Mouse (Mus musculus): Measurements from ENCODE around the gene Exoc2.

Exoc2 gene

DNA sequence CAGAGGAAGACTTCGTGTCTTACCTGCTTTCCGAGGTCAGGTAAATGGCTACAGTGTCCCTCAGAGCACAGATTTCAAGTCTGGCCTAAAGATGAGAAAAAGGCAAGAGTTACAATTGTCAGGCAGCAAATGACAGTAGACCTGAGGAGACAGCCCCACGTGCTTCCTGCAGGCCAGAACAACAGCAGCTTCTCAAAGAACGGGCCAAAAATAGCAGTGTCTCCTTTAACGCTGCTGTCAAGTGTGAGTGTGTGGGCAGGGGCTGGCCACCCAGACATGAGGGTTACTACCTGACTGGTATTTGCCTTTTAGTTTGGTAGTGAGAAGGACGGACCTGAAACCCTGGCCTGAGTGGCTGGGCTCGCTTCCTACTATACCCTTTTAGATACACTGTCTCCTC lies 153.3 kb downstream of the Exoc2 start:
- in situ Hi-C loops (cut with MboI) = no loop called here

DNA sequence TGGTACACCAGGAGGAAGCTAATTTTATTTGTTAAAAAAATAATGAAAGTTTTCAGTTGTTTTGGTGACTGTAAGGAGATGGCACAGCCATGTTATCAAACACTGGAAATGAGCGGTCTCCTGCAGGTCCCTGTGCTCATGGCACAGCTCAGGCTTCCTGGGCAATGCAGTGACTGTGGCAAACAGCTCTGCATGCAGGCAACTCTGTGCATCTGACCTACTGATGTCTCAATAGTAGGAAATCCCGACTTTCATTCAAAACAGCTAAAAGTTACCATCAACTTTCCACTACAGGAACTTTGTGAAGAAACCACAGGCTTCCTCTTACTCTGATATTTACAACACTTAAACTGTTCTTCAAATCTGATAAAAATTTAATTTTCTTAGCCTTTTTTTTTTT lies 154.0 kb downstream of the Exoc2 start:
- in situ Hi-C loops (cut with MboI) = no loop called here

DNA sequence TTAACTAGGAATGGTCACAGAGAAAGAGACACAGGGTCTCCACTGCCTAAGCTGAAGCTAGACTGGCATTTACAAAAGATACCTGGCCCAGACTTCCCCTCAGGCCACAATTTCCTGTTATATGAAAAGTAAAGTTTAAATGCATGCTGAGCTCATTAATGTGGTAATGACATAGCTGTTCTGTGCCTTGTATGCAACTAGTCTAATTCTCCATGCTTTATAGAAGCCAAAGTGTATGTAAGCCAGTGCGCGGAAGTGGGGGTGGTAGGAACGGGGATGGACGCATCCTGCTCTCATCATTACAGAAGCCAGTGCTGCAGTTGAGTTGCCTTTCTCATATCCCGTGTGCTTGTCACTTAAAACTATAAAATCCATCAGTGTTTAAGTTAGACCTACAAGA lies 156.5 kb downstream of the Exoc2 start:
- in situ Hi-C loops (cut with MboI) = no loop called here

DNA sequence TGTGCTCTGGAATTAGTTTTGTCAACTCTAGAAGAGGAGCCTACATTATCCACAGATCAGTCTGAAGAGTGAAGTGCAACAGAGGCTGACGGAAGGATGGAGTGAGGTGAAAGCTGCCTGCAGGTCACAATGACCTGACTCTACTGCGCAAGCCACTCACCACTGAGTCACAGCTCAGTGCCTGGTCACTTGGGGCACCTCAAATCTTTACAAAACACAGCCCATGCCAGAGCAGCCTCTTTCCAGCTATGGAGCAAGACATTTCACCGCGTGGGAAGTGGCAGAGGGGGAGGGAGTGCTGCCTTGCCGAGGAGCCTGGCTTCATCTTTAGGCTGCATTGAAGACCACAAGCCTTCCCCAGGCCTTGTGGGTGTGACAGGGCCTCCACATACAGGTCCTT lies 159.6 kb downstream of the Exoc2 start:
- in situ Hi-C loops (cut with MboI) = no loop called here

DNA sequence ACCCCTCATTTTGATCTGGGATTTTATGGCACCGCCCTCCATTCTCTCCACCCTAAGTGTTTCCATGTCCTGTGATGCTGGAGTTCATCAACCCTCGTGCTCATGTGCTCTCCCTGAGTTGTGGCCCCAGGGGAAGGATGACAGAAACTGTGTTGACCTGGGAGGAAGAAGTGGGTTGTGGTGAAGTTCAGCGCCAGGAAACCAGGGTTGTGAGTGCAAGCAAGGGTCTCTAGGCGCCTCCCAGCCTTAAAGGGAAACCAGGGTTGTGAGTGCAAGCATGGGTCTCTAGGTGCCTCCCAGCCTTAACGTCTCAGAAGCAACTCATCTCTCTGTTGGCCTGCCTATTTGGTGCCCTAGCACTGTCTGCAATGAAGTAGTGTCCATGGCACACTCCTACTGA lies 160.4 kb downstream of the Exoc2 start:
- in situ Hi-C loops (cut with MboI) = no loop called here

DNA sequence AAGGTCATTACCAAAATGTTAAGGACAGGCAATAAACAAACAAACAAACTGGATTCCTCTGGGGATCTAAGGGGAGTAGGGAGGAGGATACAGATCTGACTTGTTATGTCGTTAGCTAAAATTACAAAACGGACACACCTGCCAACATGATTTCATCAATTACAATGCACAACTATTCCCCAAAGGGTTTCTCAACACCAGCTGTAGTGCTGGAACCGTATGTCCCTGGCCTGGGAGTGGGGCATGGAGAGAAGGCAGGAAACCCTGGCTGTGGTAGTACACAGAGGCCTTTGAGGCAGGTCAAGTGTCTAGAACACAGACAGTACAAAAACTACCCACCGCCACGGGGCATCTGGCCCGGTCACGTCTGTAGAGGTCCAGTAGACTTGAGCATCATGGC lies 164.7 kb downstream of the Exoc2 start:
- in situ Hi-C loops (cut with MboI) = no loop called here

DNA sequence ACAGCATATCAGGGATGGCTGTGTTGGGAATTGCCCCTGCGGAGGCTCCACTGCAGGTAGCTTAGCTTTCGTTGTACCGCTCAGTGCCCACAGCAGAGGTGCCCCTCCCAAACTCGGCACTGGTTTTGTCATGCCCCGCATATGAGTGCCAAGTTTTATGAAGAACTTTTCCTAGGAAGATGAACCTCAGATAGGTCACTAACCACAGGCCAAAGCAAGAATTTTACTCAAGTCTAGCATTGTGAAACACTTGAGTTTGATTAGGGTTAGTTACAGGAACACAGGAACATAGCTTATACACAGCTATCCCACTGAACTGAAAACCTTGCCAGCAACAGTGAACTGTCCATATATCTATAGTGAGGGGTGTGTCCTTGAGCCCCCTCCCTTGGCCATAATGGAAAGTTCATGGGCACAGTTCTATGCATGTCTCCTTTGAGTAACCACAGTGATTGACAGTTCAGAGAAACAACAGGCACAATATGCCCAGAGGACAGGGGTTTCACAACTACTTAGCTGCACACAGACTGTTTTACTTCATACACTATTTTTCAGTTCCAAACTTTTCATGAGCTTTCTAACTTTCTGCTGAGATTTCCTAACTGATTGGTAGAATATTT lies 171.4 kb downstream of the Exoc2 start:
- in situ Hi-C loops (cut with MboI) = no loop called here

DNA sequence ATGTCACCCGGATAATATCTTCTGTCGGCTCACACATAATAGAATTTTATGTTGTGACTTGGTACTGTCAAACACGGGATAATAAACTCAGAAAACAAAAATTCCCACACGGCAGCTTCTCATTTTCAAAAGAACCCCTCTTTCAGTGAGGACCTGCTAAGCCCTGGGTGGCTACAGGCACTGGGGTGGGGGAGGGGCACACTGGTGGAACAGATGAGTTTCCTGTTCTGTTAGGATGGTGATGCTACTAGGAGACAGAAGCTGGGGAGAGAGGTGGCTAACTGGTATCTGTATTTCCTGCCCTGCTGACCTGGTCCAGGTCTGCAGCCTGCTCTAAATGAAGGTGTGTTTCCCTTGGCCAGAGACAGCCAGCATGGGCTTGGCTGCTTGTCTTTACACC lies 172.0 kb downstream of the Exoc2 start:
- in situ Hi-C loops (cut with MboI) = no loop called here

DNA sequence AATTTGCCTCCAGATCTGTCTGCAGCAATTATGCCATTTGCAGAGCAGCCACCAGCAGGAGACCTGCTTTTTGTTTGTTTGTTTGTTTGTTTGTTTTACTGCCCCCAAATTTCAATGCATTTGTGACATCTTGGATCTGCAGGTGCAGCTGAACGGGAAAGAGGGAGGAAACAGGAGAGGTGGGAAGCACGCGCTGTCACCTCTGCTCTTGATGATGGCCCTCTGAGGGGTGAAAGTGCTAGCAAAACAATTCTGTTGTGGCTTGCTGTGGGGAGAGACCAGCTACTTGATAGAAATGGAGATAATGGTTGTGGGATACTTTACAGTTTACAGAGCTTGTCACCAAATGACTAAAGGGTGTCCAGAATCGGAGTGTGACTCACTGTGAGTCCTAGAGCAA lies 177.9 kb downstream of the Exoc2 start:
- in situ Hi-C loops (cut with MboI) = no loop called here

DNA sequence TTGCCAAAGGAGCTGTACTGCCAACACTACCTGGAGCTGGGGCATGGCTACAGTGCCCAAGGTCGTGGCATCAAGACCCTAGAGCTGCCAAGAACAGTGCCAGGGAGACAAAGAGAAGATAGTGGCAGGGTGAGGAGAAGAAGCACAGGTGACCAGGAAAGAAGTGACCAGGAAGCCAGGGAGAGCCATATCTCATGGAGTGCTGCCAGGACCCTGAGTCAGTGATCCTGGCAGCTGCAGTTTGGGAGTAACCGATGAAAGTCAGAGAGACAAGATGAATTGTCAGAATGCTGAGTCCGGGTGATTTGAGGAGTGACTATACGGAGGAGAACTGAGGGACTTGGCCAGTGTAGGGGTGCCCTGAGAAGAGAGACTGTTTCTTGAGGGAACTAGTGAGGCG lies 180.3 kb downstream of the Exoc2 start:
- in situ Hi-C loops (cut with MboI) = no loop called here

DNA sequence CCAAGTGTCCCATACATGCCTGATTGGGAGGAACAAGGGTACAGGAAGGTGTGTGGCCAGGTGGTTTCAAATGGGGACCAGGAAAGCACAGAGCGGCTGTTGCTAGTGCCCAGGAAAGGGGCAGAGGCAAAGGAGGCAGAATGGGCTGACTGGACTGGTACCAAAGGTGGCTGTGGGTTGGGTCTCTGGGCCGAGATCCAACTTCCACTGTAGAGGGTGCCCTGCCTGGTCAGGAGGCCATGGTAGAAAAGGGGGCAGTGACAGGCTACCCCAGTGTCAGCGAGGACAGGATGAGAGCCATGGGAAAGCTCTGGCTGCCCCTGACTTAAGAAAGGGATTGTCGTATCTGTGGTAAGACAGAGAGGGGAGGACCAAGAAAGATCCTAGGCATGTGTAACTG lies 180.7 kb downstream of the Exoc2 start:
- in situ Hi-C loops (cut with MboI) = no loop called here

DNA sequence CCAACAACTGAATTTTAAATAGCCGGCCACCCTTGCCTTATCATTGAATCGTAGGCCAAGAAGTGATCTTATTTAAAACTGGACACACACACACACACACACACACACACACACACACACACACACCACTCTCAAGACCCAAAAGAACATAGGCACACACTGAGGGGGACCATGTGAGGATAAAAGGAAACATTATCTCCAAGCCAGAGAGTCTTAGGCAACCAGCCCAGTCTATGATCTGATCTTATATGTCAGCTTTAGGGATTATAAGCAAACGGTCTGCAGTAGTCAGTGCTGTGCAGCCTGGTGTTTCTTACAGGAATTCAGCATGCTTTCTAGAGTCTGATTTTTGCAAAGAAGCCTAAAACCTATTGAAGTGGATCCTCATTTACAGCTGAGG lies 181.2 kb downstream of the Exoc2 start:
- in situ Hi-C loops (cut with MboI) = no loop called here

DNA sequence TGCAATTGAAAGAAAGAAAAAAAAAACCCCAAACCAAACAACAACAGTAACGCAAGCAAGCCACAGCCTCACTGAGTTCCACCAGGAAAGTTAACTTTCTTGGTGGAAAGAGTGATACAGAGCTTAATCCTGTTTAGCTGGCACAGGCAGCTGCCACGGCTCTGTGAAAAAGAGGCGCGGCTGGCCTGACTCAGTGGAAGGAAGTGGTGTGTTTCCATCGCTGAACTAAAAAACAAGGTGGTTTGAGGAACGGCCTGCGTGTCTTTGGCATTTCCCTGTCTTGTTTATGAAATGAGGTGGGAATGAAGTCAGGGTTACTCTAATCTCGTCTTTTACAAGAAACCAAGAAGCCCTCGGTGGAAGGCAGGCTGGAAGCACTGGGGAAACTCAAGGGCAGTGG lies 181.6 kb downstream of the Exoc2 start:
- in situ Hi-C loops (cut with MboI) = no loop called here

DNA sequence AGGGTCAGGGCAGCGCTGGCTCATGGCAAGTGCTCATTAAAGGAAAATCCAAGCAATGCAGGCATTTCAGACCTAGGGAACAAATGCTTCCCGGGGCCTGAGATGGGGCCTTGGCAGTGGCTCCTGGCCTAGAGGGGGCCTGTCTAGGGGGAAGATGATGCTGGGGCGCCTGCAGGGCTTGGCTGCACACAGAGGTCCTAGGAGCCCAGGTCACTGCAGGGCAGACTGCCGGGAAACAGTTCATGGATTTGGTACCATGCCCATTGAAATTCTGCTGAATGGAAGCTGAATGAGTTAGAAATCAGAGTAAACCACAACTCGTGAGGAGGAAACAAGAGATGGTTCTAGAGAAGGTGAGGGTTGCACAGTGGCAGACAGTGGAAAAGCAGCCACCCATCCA lies 183.9 kb downstream of the Exoc2 start:
- in situ Hi-C loops (cut with MboI) = no loop called here

DNA sequence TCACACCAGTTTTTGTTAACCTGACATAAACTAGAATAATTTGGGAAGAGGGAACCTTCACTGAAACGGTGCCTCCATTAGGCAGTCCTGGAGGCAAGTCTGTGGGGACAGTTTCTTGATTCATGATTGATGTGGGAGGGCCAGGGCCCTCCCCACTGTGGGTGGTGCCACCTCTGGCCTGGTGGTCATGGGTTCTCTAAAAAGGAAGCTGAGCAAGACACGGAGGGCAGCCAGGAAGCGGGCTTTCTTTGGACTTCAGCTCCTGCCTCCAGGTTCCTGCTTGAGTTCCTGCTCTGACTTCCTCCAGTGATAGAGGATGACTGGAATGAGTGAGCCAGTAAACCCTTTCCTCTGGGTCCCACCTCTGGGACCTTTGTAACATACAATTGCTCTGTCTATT lies 185.5 kb downstream of the Exoc2 start:
- in situ Hi-C loops (cut with MboI) = no loop called here

DNA sequence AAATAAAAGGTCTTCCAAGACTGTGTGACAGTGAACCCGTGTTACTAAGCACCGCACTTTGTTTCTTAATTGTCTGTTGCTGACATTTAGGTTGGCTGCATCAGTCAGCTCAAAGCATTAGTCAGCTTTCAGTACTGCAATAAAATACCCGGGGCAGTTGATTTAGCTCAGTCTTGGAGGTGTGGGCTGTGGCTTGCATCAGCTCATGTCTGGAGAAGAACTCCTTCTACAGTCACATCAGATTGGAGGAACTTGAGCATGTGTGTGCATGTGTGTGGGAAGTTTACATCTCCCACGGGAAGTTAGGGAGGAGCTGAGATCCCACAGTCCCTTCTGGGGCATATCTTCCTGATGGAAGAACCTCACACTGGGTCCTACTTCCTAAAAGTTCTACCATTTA lies 185.9 kb downstream of the Exoc2 start:
- in situ Hi-C loops (cut with MboI) = no loop called here

DNA sequence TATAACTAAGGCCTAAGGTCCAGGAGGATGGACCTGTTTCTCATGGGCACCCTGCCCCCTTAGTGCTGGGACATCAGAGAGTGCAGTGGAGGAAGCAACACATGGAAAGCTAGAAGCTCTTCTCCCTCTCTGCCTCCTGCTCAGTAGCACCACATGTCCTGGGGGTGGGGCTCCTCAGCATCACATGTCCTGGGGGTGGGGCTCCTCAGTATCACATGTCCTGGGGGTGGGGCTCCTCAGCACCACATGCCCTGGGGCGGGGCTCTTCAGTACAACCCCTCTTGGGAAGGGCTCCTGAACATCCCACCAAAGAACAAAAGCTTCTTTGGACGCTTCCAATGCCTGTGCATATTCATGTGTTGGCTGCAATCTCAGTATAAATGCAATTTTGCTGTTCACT lies 186.3 kb downstream of the Exoc2 start:
- in situ Hi-C loops (cut with MboI) = no loop called here

DNA sequence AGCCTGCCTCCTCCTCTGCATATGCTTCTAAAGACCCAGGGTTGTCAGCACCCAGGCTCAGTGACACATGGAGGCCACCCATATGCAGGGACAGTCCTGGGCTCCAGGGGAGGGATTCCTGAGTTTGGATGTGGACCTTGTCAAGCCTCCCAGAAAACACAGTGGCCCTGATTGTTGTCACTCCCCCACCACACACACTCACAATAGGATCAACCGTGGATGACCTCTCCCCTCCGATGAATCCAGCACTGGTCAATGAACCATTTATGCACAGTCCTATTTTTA lies 186.9 kb downstream of the Exoc2 start:
- in situ Hi-C loops (cut with MboI) = no loop called here

DNA sequence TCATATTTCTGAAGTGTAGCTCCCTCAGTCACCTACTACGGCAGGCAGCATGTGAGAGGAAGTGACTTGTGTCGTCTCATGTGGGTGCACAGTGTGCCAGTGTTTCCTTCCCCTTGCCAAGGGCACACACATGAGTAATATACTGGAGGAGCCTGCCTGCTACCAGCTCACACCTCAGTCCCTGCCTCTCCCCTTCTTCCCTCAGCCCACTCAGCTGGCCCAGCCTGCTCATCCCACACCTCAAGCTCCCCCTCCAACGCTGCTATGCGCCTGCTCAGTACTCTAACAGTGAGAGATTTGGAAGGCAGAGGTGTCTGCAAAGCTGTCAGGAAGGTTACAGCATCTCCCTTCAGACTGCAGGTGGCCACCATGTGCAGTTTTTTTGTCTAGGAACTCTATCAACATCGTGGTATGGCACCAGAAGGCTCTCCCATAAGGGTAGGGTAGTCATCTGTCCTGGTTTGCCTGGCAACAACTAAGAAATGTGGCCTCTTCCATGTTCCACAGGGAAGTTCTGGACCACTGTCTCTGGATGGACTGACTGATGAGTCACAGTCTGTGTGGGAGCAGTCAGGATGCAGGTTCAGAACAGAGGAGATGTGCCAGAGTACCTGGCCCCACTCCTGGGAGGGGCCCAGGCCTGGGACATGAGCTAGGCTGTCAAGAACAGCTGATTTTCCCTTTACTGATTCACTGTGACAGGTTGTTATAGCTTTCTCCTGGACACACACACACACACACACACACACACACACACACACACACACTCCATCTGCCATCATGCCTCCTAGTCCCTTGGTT lies 187.5 kb downstream of the Exoc2 start:
- in situ Hi-C loops (cut with MboI) = no loop called here

DNA sequence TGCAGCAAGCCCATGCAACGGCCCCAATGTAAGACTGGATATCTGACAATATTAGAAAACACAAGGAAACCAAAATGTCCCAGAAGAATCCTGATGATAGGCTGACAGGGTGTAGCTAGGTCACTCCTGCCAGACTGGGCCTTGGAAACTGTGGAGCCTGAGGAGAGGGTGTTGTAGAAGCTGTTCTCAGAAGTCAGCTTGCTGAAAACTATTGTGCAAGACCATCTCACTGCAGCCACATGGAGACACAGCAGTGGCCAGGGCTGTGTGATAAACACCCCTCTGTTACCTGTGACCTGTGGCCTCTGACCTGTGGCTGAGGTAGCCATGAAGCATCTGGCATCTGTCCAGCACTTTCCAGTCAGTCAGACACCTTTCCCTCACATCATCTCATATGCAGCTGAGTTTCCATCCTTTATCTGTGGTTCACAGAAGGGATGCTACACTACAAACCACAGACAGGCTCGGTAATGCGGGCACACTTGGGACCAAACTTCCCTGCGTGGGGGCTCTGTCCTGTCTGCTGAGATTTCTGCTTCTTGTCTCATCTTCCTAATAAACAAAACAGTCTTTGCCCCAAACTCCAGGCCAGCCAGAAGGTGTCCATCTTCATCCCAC lies 188.4 kb downstream of the Exoc2 start:
- in situ Hi-C loops (cut with MboI) = no loop called here

DNA sequence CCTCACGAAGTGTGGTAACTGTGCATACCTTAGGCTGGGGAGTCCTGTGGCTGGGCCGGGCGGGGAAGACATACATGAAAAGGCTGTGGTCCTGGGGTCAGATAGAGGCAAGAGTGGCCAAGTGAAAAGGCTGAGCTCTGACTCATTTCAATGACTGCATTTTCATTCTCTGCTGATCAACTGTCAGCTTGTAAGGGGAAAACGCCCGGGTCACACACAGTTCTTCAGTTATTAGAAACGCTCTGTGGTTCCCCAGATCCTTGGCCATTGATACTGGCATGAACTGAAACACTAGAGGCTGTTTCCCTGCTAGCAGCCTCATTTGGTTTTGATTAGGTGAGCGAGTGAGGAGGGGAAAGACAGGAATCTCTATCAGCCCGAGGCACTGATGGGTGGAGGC lies 191.5 kb downstream of the Exoc2 start:
- in situ Hi-C loops (cut with MboI) = no loop called here

DNA sequence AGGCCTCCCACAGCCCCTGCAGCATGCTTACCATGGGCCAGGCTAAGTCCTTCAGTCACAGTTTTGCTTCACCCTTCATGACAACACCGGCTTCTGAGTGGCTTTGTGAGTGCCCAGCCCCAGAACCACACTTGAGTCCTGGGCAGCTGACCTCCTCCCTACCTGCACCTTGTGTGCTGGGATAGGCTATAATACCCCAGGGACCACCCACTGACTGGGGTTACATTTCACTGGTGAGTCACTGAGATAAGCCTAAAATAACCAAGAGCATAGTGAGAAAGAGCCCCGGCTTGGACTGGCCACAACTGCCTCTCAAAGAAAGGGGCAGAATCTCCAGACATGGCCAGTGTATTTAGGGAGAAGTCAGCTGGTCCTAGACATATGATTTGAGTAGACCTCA lies 192.0 kb downstream of the Exoc2 start:
- in situ Hi-C loops (cut with MboI) = no loop called here

DNA sequence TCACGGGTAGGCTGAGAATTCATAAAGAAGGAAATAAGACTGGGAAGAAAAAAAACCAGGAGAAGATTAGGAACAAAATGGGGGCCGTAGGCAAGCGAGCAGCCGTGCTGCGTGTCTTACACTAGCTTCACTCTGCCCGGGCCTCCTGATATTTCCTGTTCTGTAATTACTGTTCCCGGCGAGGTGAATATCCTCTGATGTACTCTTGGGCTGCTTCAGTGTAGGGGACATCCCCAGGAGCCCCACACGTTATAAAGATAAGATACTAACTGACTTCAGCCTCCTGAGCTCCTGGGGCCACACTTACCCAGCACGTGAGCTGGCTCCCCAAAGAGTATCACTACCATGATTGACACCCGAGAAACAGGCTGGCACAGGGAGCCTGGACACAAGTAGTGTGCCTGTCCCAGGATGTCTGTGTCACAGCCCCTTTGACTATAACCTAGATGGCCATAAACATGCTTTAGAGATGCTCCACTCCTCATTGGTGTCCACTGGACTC lies 196.2 kb downstream of the Exoc2 start:
- in situ Hi-C loops (cut with MboI) = no loop called here

DNA sequence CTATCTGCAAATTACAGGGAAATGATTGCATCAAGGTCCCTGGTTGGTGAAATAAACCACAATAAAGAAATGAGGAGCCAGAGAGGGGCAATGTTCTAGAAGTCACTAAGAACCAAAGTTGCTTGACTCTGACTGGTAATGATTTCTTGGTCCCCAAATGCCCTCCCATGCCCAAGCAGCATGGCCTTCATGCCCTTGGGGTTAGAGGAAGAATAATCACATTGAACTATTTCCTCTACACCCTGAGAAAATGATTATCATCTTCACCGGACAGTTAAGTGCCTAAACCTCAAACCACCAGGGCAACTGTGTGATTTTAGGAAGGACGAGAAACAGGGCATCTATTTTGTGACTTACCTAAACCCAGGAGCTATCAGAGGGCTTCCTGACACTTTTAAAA lies 197.9 kb downstream of the Exoc2 start:
- in situ Hi-C loops (cut with MboI) = no loop called here

Data from mature B cell (primary cell).